Mouse (Mus musculus) cortical plate, adult 2 months (tissue): ENCODE measurements around the gene Myom3. TPM values are rescaled to one million over a fixed set of nuclear protein-coding genes. Genes with fewer than 3 reads are reported as not detected.
A peak's percentile ranks its signal among the peaks of the same experiment; 100 is the strongest.

ENCODE experiments used
- H3K27ac ChIP-seq: fragments of 200-500 bp; 2 replicates; pipeline ENCODE4 v1.5.1; 2012; ENCODE audit warnings: low read length, control low read depth, inconsistent platforms; ENCODE audit not compliant: insufficient read depth
- H3K4me1 ChIP-seq: fragments of 200-500 bp; 2 replicates; pipeline ENCODE4 v1.6.1; 2011; ENCODE audit warnings: low read length; ENCODE audit not compliant: control insufficient read depth, insufficient read depth
- H3K4me3 ChIP-seq: fragments of 200-500 bp; 2 replicates; pipeline ENCODE4 v1.5.1; 2011; ENCODE audit warnings: mild to moderate bottlenecking, low read length, control low read depth; ENCODE audit not compliant: insufficient read depth
- CTCF ChIP-seq: fragments of 200-500 bp; IDR thresholded peaks from 2 replicates; pipeline ENCODE4 v1.5.1; 2011; ENCODE audit warnings: mild to moderate bottlenecking, control low read depth, low read length; ENCODE audit not compliant: insufficient read depth; ENCODE audit errors: extremely low read depth
- POLR2A ChIP-seq: fragments of 200-500 bp; IDR thresholded peaks from 2 replicates; pipeline ENCODE4 v1.6.1; 2011; ENCODE audit warnings: mild to moderate bottlenecking, low read length, control low read depth; ENCODE audit not compliant: insufficient read depth; ENCODE audit errors: extremely low read depth
- polyA plus RNA-seq: library from polyadenylated mRNA; depleted of rRNA; stranded (reverse); fragments of >200 nt; gene quantifications from 2 replicates; pipeline ENCODE4 v1.2.3, GENCODE M21; 2012; rRNA removed

Gene Myom3
- polyA plus RNA-seq, 1 experiment: 2.2 TPM

GRCm38 (mm10) chr4:135850411-135851095 lies 91.0 kb downstream of the Myom3 start:
- Histone ChIP-seq H3K4me3 (no peak overlapping the region), H3K27ac (no peak overlapping the region), H3K4me1 (peaks cover 2% of the 10 kb centered on the region; the same call in 1 of the 2 replicates)
- TF ChIP-seq POLR2A (no peak), CTCF (no peak)

- Histone ChIP-seq H3K27ac (no peak overlapping the region), H3K4me1 (peaks cover 2% of the 10 kb centered on the region; the same call in 1 of the 2 replicates), H3K4me3 (no peak overlapping the region)
- TF ChIP-seq CTCF (no peak), POLR2A (no peak)
Observed at GRCm38 (mm10) chr4:135851942-135852341, 92.4 kb downstream of the Myom3 start.

GRCm38 (mm10) chr4:135853987-135854546 lies 94.6 kb downstream of the Myom3 start:
- TF ChIP-seq POLR2A (peak; percentile 37; the same call in 1 of the 2 replicates), CTCF (no peak)
- H3K4me1 ChIP-seq: peaks cover 2% of the 10 kb centered on the region; the same call in 1 of the 2 replicates
- no peak overlapping the region for H3K4me3 ChIP-seq
- no peak overlapping the region for H3K27ac ChIP-seq

GRCm38 (mm10) chr4:135854630-135855029 lies 95.1 kb downstream of the Myom3 start:
- TF ChIP-seq CTCF: no peak
- no peak for TF ChIP-seq POLR2A
- Histone ChIP-seq H3K4me3 (no peak overlapping the region), H3K4me1 (peaks cover 3% of the 10 kb centered on the region; the same call in 1 of the 2 replicates), H3K27ac (no peak overlapping the region)

- H3K27ac ChIP-seq: peak overlapping the region; percentile 61
- peaks cover 2% of the 10 kb centered on the region; the same call in 1 of the 2 replicates for H3K4me1 ChIP-seq
- TF ChIP-seq POLR2A (no peak), CTCF (no peak)
- H3K4me3 ChIP-seq: peak overlapping the region; percentile 77
Observed at GRCm38 (mm10) chr4:135855080-135855479, 95.6 kb downstream of the Myom3 start.

- Histone ChIP-seq H3K4me1 (peaks cover 1% of the 10 kb centered on the region; the same call in 1 of the 2 replicates), H3K27ac (peak within 1 kb of the TSS; percentile 96), H3K4me3 (peak within 1 kb of the TSS; percentile 77)
- TF ChIP-seq POLR2A (peak; percentile 81), CTCF (no peak)
Observed at GRCm38 (mm10) chr4:135855536-135856222, 96.2 kb downstream of the Myom3 start, which contains the start of gene Srsf10. Gene Srsf10, plus strand, starts transcription at chr4:135855747.

GRCm38 (mm10) chr4:135856223-135857091 lies 96.9 kb downstream of the Myom3 start:
- peaks cover 1% of the 10 kb centered on the region; the same call in 1 of the 2 replicates for H3K4me1 ChIP-seq
- H3K4me3 ChIP-seq: peak overlapping the region; percentile 77
- peak overlapping the region; percentile 96 for H3K27ac ChIP-seq
- TF ChIP-seq POLR2A (no peak), CTCF (no peak)

- peaks cover 1% of the 10 kb centered on the region; the same call in 1 of the 2 replicates for H3K4me1 ChIP-seq
- H3K4me3 ChIP-seq: peak overlapping the region; percentile 77; the same call in 1 of the 2 replicates
- no peak for TF ChIP-seq CTCF
- no peak for TF ChIP-seq POLR2A
- no peak overlapping the region for H3K27ac ChIP-seq
Observed at GRCm38 (mm10) chr4:135857597-135858186, 98.2 kb downstream of the Myom3 start.

Other genes starting within 250 kb of the Myom3 start
- gene Grhl3, start 186.1 kb upstream of the Myom3 start, polyA plus RNA-seq: 0.72 and 0.77 TPM in 2 replicates
- 0.11 and 0.15 TPM in 2 replicates for gene Ifnlr1, start 73.4 kb upstream of the Myom3 start, polyA plus RNA-seq
- gene Il22ra1, start 31.5 kb upstream of the Myom3 start, polyA plus RNA-seq: 0.04 TPM in 1 of 2 replicates, not detected in the other
- gene Srsf10, start 96.0 kb downstream of the Myom3 start, polyA plus RNA-seq: 49.1 and 54.7 TPM in 2 replicates
- 55.4 and 61.0 TPM in 2 replicates for gene Pnrc2, start 114.1 kb downstream of the Myom3 start, polyA plus RNA-seq
- gene Cnr2, start 135.7 kb downstream of the Myom3 start, polyA plus RNA-seq: 0.11 and 0.15 TPM in 2 replicates
- gene Fuca1, start 161.0 kb downstream of the Myom3 start, polyA plus RNA-seq: 36.9 and 37.8 TPM in 2 replicates
- gene Hmgcl, start 186.7 kb downstream of the Myom3 start, polyA plus RNA-seq: 46.4 and 50.5 TPM in 2 replicates
- 35.9 and 38.9 TPM in 2 replicates for gene Gale, start 204.0 kb downstream of the Myom3 start, polyA plus RNA-seq
- 98.6 and 108 TPM in 2 replicates for gene Lypla2, start 212.9 kb downstream of the Myom3 start, polyA plus RNA-seq
- 103 and 110 TPM in 2 replicates for gene Pithd1, start 227.5 kb downstream of the Myom3 start, polyA plus RNA-seq